Mouse (Mus musculus): ENCODE results near the gene Rexo5.

- TF ChIP-seq CTCF (IDR thresholded peaks at IDR 0.05; ENCODE audit: borderline replicate concordance, control insufficient read depth, extremely low read depth, insufficient read depth, low read length, poor library complexity) (no peak), POLR2A (IDR thresholded peaks at IDR 0.05; ENCODE audit: control insufficient read depth, extremely low read depth, insufficient read depth, low read length, poor library complexity) (no peak)
These were observed 29.4 kb upstream of the Rexo5 start for GRCm38 (mm10) chr7:119764377-119764776.
